Mouse (Mus musculus): Measurements from ENCODE around the gene Tpd52l2. TPM values are rescaled to one million over a fixed set of nuclear protein-coding genes. Genes with fewer than 3 reads are reported as not detected.

The Tpd52l2 gene
- polyA plus RNA-seq (2012; rRNA removed) = 17.5 and 18.8 TPM in 2 replicates

GRCm38 (mm10) chr2:181496831-181497547 lies at the start of gene Tpd52l2:
Tpd52l2 (plus strand) TSS chr2:181497142.
- Histone ChIP-seq H3K36me3 (ENCODE audit: control insufficient read depth, insufficient read depth, low read length) (peaks cover 8% of the 10 kb centered on the region), H3K27me3 (ENCODE audit: control insufficient read depth, insufficient read depth, low read length) (no peaks in the 10 kb centered on the region), H3K27ac (ENCODE audit: insufficient read depth, low read length) (peak within 1 kb of the TSS; percentile 89), H3K4me3 (ENCODE audit: extremely low read depth, insufficient read depth, insufficient read length) (peak within 1 kb of the TSS; percentile 84), H3K4me1 (ENCODE audit: control insufficient read depth, insufficient read depth, insufficient read length) (peaks cover 15% of the 10 kb centered on the region)
- under 1% methylated on average over 46 of the region's 46 CpGs for WGBS
- DNase-seq (ENCODE audit: low read depth in 1 of 2, low spot score in 2 of 2) = peak; percentile 90 to 95
- TF ChIP-seq POLR2A (IDR thresholded peaks at IDR 0.05; ENCODE audit: low read depth, low read length) = 0 out of 2 replicates have a peak, but pooled peaks have one; percentile 16
- TF ChIP-seq CTCF (IDR thresholded peaks at IDR 0.05; ENCODE audit: extremely low read depth, insufficient read depth, insufficient read length, insufficient replicate concordance) = no peak

GRCm38 (mm10) chr2:181452181-181452580 lies 44.8 kb upstream of the Tpd52l2 start:
- 0 out of 2 replicates have a peak, but pooled peaks cover 1% of the 10 kb centered on the region for H3K27me3 ChIP-seq (ENCODE audit: control insufficient read depth, insufficient read depth, low read length)
- WGBS = 80% methylated on average over 4 of the region's 4 CpGs
- H3K4me1 ChIP-seq (ENCODE audit: control insufficient read depth, insufficient read depth, insufficient read length) = no peaks in the 10 kb centered on the region; the same call in 1 of the 2 replicates
- H3K36me3 ChIP-seq (ENCODE audit: control insufficient read depth, insufficient read depth, low read length) = no peaks in the 10 kb centered on the region
- H3K27ac ChIP-seq (ENCODE audit: insufficient read depth, low read length) = no peak overlapping the region
- no peak for DNase-seq (ENCODE audit: low read depth in 1 of 2, low spot score in 2 of 2)
- TF ChIP-seq CTCF (IDR thresholded peaks at IDR 0.05; ENCODE audit: extremely low read depth, insufficient read depth, insufficient read length, insufficient replicate concordance) = no peak
- no peak for TF ChIP-seq POLR2A (IDR thresholded peaks at IDR 0.05; ENCODE audit: low read depth, low read length)
- H3K4me3 ChIP-seq (ENCODE audit: extremely low read depth, insufficient read depth, insufficient read length) = no peak overlapping the region

GRCm38 (mm10) chr2:181453274-181453673 lies 43.7 kb upstream of the Tpd52l2 start:
- Histone ChIP-seq H3K4me3 (ENCODE audit: extremely low read depth, insufficient read depth, insufficient read length) (no peak overlapping the region), H3K4me1 (ENCODE audit: control insufficient read depth, insufficient read depth, insufficient read length) (no peaks in the 10 kb centered on the region), H3K27ac (ENCODE audit: insufficient read depth, low read length) (no peak overlapping the region), H3K27me3 (ENCODE audit: control insufficient read depth, insufficient read depth, low read length) (peaks cover 4% of the 10 kb centered on the region; the same call in 1 of the 2 replicates), H3K36me3 (ENCODE audit: control insufficient read depth, insufficient read depth, low read length) (no peaks in the 10 kb centered on the region)
- 80% methylated on average over 1 of the region's 1 CpGs for WGBS
- DNase-seq (ENCODE audit: low read depth in 1 of 2, low spot score in 2 of 2) = no peak
- TF ChIP-seq POLR2A (IDR thresholded peaks at IDR 0.05; ENCODE audit: low read depth, low read length) = no peak
- TF ChIP-seq CTCF (IDR thresholded peaks at IDR 0.05; ENCODE audit: extremely low read depth, insufficient read depth, insufficient read length, insufficient replicate concordance) = no peak

- no peak overlapping the region for H3K27ac ChIP-seq (ENCODE audit: insufficient read depth, low read length)
- H3K36me3 ChIP-seq (ENCODE audit: control insufficient read depth, insufficient read depth, low read length) = no peaks in the 10 kb centered on the region
- no peak overlapping the region for H3K4me3 ChIP-seq (ENCODE audit: extremely low read depth, insufficient read depth, insufficient read length)
- TF ChIP-seq CTCF (IDR thresholded peaks at IDR 0.05; ENCODE audit: extremely low read depth, insufficient read depth, insufficient read length, insufficient replicate concordance) = no peak
- no peak for TF ChIP-seq POLR2A (IDR thresholded peaks at IDR 0.05; ENCODE audit: low read depth, low read length)
- H3K27me3 ChIP-seq (ENCODE audit: control insufficient read depth, insufficient read depth, low read length) = peaks cover 19% of the 10 kb centered on the region
- DNase-seq (ENCODE audit: low read depth in 1 of 2, low spot score in 2 of 2) = no peak
- WGBS = 71% methylated on average over 2 of the region's 2 CpGs
- peaks cover 6% of the 10 kb centered on the region for H3K4me1 ChIP-seq (ENCODE audit: control insufficient read depth, insufficient read depth, insufficient read length)
These were observed 41.0 kb upstream of the Tpd52l2 start for GRCm38 (mm10) chr2:181455899-181456298.

GRCm38 (mm10) chr2:181457831-181458230 lies 39.1 kb upstream of the Tpd52l2 start:
- no peak for DNase-seq (ENCODE audit: low read depth in 1 of 2, low spot score in 2 of 2)
- WGBS = 9% methylated on average over 15 of the region's 15 CpGs
- TF ChIP-seq CTCF (IDR thresholded peaks at IDR 0.05; ENCODE audit: extremely low read depth, insufficient read depth, insufficient read length, insufficient replicate concordance) (no peak), POLR2A (IDR thresholded peaks at IDR 0.05; ENCODE audit: low read depth, low read length) (no peak)
- H3K27me3 ChIP-seq (ENCODE audit: control insufficient read depth, insufficient read depth, low read length) = peaks cover 18% of the 10 kb centered on the region
- H3K36me3 ChIP-seq (ENCODE audit: control insufficient read depth, insufficient read depth, low read length) = no peaks in the 10 kb centered on the region
- H3K27ac ChIP-seq (ENCODE audit: insufficient read depth, low read length) = no peak overlapping the region
- H3K4me1 ChIP-seq (ENCODE audit: control insufficient read depth, insufficient read depth, insufficient read length) = peaks cover 6% of the 10 kb centered on the region
- peak overlapping the region; percentile 71; the same call in 1 of the 2 replicates for H3K4me3 ChIP-seq (ENCODE audit: extremely low read depth, insufficient read depth, insufficient read length)

GRCm38 (mm10) chr2:181458411-181459152 lies 38.4 kb upstream of the Tpd52l2 start:
- peak overlapping the region; percentile 71 for H3K4me3 ChIP-seq (ENCODE audit: extremely low read depth, insufficient read depth, insufficient read length)
- H3K36me3 ChIP-seq (ENCODE audit: control insufficient read depth, insufficient read depth, low read length) = no peaks in the 10 kb centered on the region
- H3K27ac ChIP-seq (ENCODE audit: insufficient read depth, low read length) = peak overlapping the region; percentile 61
- WGBS = 2% methylated on average over 59 of the region's 72 CpGs
- TF ChIP-seq CTCF (IDR thresholded peaks at IDR 0.05; ENCODE audit: extremely low read depth, insufficient read depth, insufficient read length, insufficient replicate concordance) (no peak), POLR2A (IDR thresholded peaks at IDR 0.05; ENCODE audit: low read depth, low read length) (no peak)
- no peak for DNase-seq (ENCODE audit: low read depth in 1 of 2, low spot score in 2 of 2)
- peaks cover 17% of the 10 kb centered on the region for H3K27me3 ChIP-seq (ENCODE audit: control insufficient read depth, insufficient read depth, low read length)
- peaks cover 6% of the 10 kb centered on the region for H3K4me1 ChIP-seq (ENCODE audit: control insufficient read depth, insufficient read depth, insufficient read length)
